In genomic region chr13:97137466-97138400, GRCm38 (mm10) we compare ENCODE assay signal across 8 mouse cellular contexts. TPM values are rescaled to one million over a fixed set of nuclear protein-coding genes. Genes with fewer than 3 reads are reported as not detected.
DNase-seq lines count a peak whose midpoint lies in the region; ATAC-seq and TF ChIP-seq lines count a peak whose summit lies in the region.

Gene Gfm2, plus strand, starts transcription at chr13:97137937.
Gene Nsa2, minus strand, starts transcription at chr13:97137937.

- peak within 1 kb of the TSS; percentile 61 for H3K4me2 ChIP-seq in lung, postnatal 0 days (replicated peaks; ENCODE audit: low read depth, low read length)

- H3K4me1 ChIP-seq in hindbrain, embryonic 10.5 days (replicated peaks) = peaks cover 12% of the 10 kb centered on the region; the same call in 1 of the 2 replicates
- no peaks in the 10 kb centered on the region for H3K4me1 ChIP-seq in lung, postnatal 0 days (ENCODE audit: insufficient read depth, low read depth, low read length)

- peak within 1 kb of the TSS; percentile 90 for H3K27ac ChIP-seq in hindbrain, embryonic 10.5 days
- H3K27ac ChIP-seq in lung, postnatal 0 days (ENCODE audit: low read length) = peak within 1 kb of the TSS; percentile 82

- DNase-seq in MN1 (ENCODE audit: low spot score) = peak; percentile 96
- peak; percentile 93 for DNase-seq in cerebellum, adult 9-10 months
- DNase-seq in hindbrain, embryonic 10.5 days (ENCODE audit: low spot score) = peak; percentile 91
- DNase-seq in layer of hippocampus, adult 9-11 months = peak; percentile 91
- DNase-seq in lung, postnatal 0 days (ENCODE audit: low spot score) = peak; percentile 98
- DNase-seq in ovary, postnatal 14 days (ENCODE audit: low spot score) = peak; percentile 86
- peak; percentile 89 for DNase-seq in thymus, postnatal 14 days

- peak within 1 kb of the TSS; percentile 70 for H3K4me3 ChIP-seq in hindbrain, embryonic 10.5 days
- H3K4me3 ChIP-seq in lung, postnatal 0 days (ENCODE audit: low read depth, low read length) = peak within 1 kb of the TSS; percentile 64

- no peak for TF ChIP-seq EP300 in lung, postnatal 0 days (IDR thresholded peaks at IDR 0.05)

- no peaks in the 10 kb centered on the region for H3K9me3 ChIP-seq in hindbrain, embryonic 10.5 days
- no peaks in the 10 kb centered on the region for H3K9me3 ChIP-seq in lung, postnatal 0 days (ENCODE audit: low read length)

- peak; percentile 99 for ATAC-seq in frontal cortex, adult (ENCODE audit: low TSS enrichment)
- ATAC-seq in lung, postnatal 0 days = peak; percentile 98

- TF ChIP-seq CTCF in lung, postnatal 0 days (IDR thresholded peaks at IDR 0.05) = no peak

- under 1% methylated on average over 57 of the region's 57 CpGs for WGBS in hindbrain, embryonic 10.5 days
- under 1% methylated on average over 57 of the region's 57 CpGs for WGBS in lung, postnatal 0 days

- H3K9ac ChIP-seq in lung, postnatal 0 days (replicated peaks; ENCODE audit: low read depth) = peak within 1 kb of the TSS; percentile 69

- H3K36me3 ChIP-seq in hindbrain, embryonic 10.5 days = peaks cover 39% of the 10 kb centered on the region
- peaks cover 9% of the 10 kb centered on the region; the same call in 1 of the 2 replicates for H3K36me3 ChIP-seq in lung, postnatal 0 days (ENCODE audit: insufficient read depth, low read length)

- no peaks in the 10 kb centered on the region for H3K27me3 ChIP-seq in hindbrain, embryonic 10.5 days (ENCODE audit: insufficient read depth, poor library complexity, severe bottlenecking)
- no peaks in the 10 kb centered on the region for H3K27me3 ChIP-seq in lung, postnatal 0 days (replicated peaks; ENCODE audit: insufficient read depth, low read length)

RNA-seq across cellular contexts. Expression of gene Gfm2, which starts in this region (rescaled TPM):
- polyA plus RNA-seq in hindbrain, embryonic 10.5 days (2016; fragmentation: Nextera tagmentation; extraction: Ambion mirVana) = 37.4 and 44.0 TPM in 2 replicates
- 11.1 and 11.9 TPM in 2 replicates for polyA plus RNA-seq in lung, postnatal 0 days (2015; fragmentation: Nextera tagmentation; extraction: Ambion mirVana)

RNA-seq across cellular contexts. Expression of gene Nsa2, which starts in this region (rescaled TPM):
- 43.5 and 63.0 TPM in 2 replicates for polyA plus RNA-seq in hindbrain, embryonic 10.5 days (2016; fragmentation: Nextera tagmentation; extraction: Ambion mirVana)
- 43.9 and 47.3 TPM in 2 replicates for polyA plus RNA-seq in lung, postnatal 0 days (2015; fragmentation: Nextera tagmentation; extraction: Ambion mirVana)

Comparison
In these comparisons a context has a peak if more than half of its experiments do, and no peak if none do; other contexts are left out.
1. Peak in every context shown above with its lines: DNase-seq, ATAC-seq, H3K4me3 ChIP-seq and H3K27ac ChIP-seq.